Mouse (Mus musculus): ENCODE data around the gene Nrp2.

Gene Nrp2

GRCm38 (mm10) chr1:62825822-62826765 is 123.0 kb downstream of the Nrp2 start:
- DNase-seq, result no peak

GRCm38 (mm10) chr1:62827316-62827715 is 124.2 kb downstream of the Nrp2 start:
- no peak for DNase-seq

GRCm38 (mm10) chr1:62828156-62828555 is 125.1 kb downstream of the Nrp2 start:
- DNase-seq, result no peak

GRCm38 (mm10) chr1:62829690-62830417 is 126.8 kb downstream of the Nrp2 start:
- DNase-seq, result no peak

- DNase-seq, result no peak
Observed at GRCm38 (mm10) chr1:62830418-62830769, 127.3 kb downstream of the Nrp2 start.

- DNase-seq, result no peak
Observed at GRCm38 (mm10) chr1:62831725-62832455, 128.8 kb downstream of the Nrp2 start.

- no peak for DNase-seq
Observed at GRCm38 (mm10) chr1:62833356-62833755, 130.3 kb downstream of the Nrp2 start.

- no peak for DNase-seq
Observed at GRCm38 (mm10) chr1:62834443-62835185, 131.5 kb downstream of the Nrp2 start.

GRCm38 (mm10) chr1:62838083-62838482 is 135.0 kb downstream of the Nrp2 start:
- no peak for DNase-seq

GRCm38 (mm10) chr1:62838631-62839030 is 135.5 kb downstream of the Nrp2 start:
- DNase-seq, result no peak

GRCm38 (mm10) chr1:62843215-62843614 is 140.1 kb downstream of the Nrp2 start:
- DNase-seq, result no peak

- DNase-seq, result no peak
Observed at GRCm38 (mm10) chr1:62850990-62851940, 148.2 kb downstream of the Nrp2 start.

- no peak for DNase-seq
Observed at GRCm38 (mm10) chr1:62853362-62853761, 150.3 kb downstream of the Nrp2 start.

GRCm38 (mm10) chr1:62853996-62854395 is 150.9 kb downstream of the Nrp2 start:
- no peak for DNase-seq

GRCm38 (mm10) chr1:62859098-62859497 is 156.0 kb downstream of the Nrp2 start:
- no peak for DNase-seq

- no peak for DNase-seq
Observed at GRCm38 (mm10) chr1:62859556-62860300, 156.6 kb downstream of the Nrp2 start.

- no peak for DNase-seq
Observed at GRCm38 (mm10) chr1:62860327-62860726, 157.2 kb downstream of the Nrp2 start.

GRCm38 (mm10) chr1:62860788-62861187 is 157.7 kb downstream of the Nrp2 start:
- DNase-seq, result no peak

All from right cerebral cortex, postnatal 25 days (tissue).